Mouse (Mus musculus) ES-E14 (cell line): ENCODE measurements at regions not wholly inside any gene's neighbourhood (a gene's known extent, or its start where the extent isn't known, plus 50 kb on each side); places are given as distances from the start of the nearest gene placed in this dataset.

ENCODE experiments used
- CHD2 ChIP-seq: IDR thresholded peaks from 2 replicates; pipeline ENCODE4 v1.6.1; 2014; ENCODE audit warnings: mild to moderate bottlenecking, low read depth, low read length, inconsistent platforms
- HCFC1 ChIP-seq: IDR thresholded peaks from 2 replicates; pipeline ENCODE4 v1.6.1; 2012; ENCODE audit warnings: low read length, inconsistent platforms, borderline replicate concordance; ENCODE audit not compliant: insufficient read depth
- MAFK ChIP-seq: IDR thresholded peaks from 2 replicates; pipeline ENCODE4 v1.6.1; 2014; ENCODE audit warnings: mild to moderate bottlenecking, low read depth, low read length, inconsistent platforms; ENCODE audit not compliant: insufficient read depth
- ZC3H11A ChIP-seq: IDR thresholded peaks from 2 replicates; pipeline ENCODE4 v1.6.1; 2012; ENCODE audit warnings: low read depth, mild to moderate bottlenecking, inconsistent platforms, low read length, borderline replicate concordance
- ZNF384 ChIP-seq: IDR thresholded peaks from 2 replicates; pipeline ENCODE4 v1.6.1; 2012; ENCODE audit warnings: low read depth, low read length, inconsistent platforms

DNA sequence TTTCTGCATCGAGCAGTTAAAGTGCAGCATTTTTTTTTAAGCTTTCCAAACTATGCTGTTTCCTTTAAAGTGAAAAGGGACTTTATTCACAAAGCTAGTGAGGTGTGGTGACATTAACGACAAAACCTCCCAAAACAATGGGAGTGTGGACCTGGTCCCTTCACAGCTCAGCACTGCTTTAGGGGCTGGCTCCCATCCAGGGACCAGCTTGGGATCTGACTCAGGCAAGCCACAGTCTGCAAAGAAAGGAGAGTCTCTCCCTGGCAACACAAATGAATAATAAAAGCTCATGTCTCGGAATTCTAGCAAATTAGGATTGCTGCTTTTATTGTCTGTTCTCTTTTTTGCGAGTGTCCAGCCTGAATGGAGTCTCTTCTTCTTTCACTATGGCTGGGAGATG is 625.2 kb upstream of the Jmjd1c start:
- no peak for TF ChIP-seq MAFK
- no peak for TF ChIP-seq CHD2
- TF ChIP-seq ZC3H11A: no peak
- no peak for TF ChIP-seq ZNF384
- TF ChIP-seq HCFC1: no peak
